Mouse (Mus musculus) myocyte (in vitro differentiated cells): ENCODE data around the gene Tmed9.

Experiments
- E2F4 ChIP-seq: IDR thresholded peaks from one replicate; pipeline ENCODE4 v1.6.1; 2011; ENCODE audit warnings: mild to moderate bottlenecking, control low read depth, moderate library complexity; ENCODE audit not compliant: insufficient read depth
- MYOD1 ChIP-seq, 3 experiments: IDR thresholded peaks; one replicate each; pipeline ENCODE4 v1.6.1; 2011; ENCODE audit warnings: control low read depth in 2 of 3, low read depth in 2 of 3, mild to moderate bottlenecking in 2 of 3, moderate library complexity in 1 of 3; ENCODE audit not compliant: insufficient read length in 2 of 3, control insufficient read depth in 1 of 3
- POLR2A ChIP-seq: IDR thresholded peaks from one replicate; pipeline ENCODE4 v1.6.1; 2011; ENCODE audit warnings: low read depth, mild to moderate bottlenecking, control low read depth, moderate library complexity; ENCODE audit not compliant: insufficient read length
- REST ChIP-seq: IDR thresholded peaks from one replicate; pipeline ENCODE4 v1.6.1; 2011; ENCODE audit warnings: mild to moderate bottlenecking, control low read depth, moderate library complexity; ENCODE audit not compliant: insufficient read depth, insufficient read length

DNA sequence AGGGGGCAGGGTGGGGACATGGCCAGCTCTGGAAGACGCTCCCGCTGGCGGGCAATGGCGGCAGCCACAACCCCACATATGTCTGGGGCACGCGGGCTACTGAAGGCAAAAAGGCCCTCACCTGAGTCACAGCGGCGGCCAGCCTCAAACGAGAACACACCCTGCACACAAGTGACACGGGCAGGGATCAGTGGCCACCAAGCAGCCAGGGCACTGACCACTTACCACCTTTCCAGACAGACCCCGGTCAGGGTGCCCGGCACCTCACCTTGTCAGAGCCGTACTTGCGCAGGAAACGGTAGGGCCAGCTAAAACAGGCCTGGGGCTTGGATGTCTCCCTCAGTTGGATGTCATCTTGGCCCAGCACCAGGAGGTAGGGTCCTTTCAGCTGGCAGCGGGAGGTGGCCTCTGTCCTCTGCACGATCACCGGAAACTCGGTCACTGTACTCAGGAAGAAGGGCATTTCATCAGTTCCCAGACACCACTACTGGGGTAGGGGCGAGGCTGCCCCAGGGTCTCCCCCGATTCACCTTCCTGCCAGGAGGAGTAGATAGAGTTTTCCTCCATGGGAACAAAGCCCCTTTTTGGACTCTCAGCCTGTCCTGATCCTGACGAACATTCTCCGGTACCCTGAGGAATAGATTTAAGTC is 49.5 kb upstream of the Tmed9 start:
- no peak for TF ChIP-seq POLR2A
- no peak for TF ChIP-seq REST
- no peak for TF ChIP-seq E2F4
- TF ChIP-seq MYOD1 (IDR thresholded peaks at IDR 0.05; ENCODE audit: control insufficient read depth in 1 of 3, insufficient read length in 2 of 3, low read depth in 2 of 3), result no peak
